Mouse (Mus musculus) bone marrow, adult 2 months (tissue): ENCODE measurements around the gene Gtf2a2. TPM values are rescaled to one million over a fixed set of nuclear protein-coding genes. Genes with fewer than 3 reads are reported as not detected.

ENCODE experiments used
- H3K27ac ChIP-seq: fragments of 200-500 bp; 2 replicates; pipeline ENCODE4 v1.5.1; 2012; ENCODE audit warnings: low read depth, mild to moderate bottlenecking, control low read depth, inconsistent platforms, low read length; ENCODE audit not compliant: control insufficient read depth, poor library complexity, insufficient read depth
- H3K4me1 ChIP-seq: fragments of 200-500 bp; 2 replicates; pipeline ENCODE4 v1.6.1; 2011; ENCODE audit warnings: low read length; ENCODE audit not compliant: control insufficient read depth, insufficient read depth
- H3K4me3 ChIP-seq: fragments of 200-500 bp; replicated peaks from 2 replicates; pipeline ENCODE3; 2011; ENCODE audit warnings: mild to moderate bottlenecking, low read depth, low read length, control low read depth; ENCODE audit not compliant: control insufficient read depth
- CTCF ChIP-seq: fragments of 200-500 bp; IDR thresholded peaks from 2 replicates; pipeline ENCODE4 v1.5.1; 2011; ENCODE audit warnings: low read length, control low read depth; ENCODE audit not compliant: control insufficient read depth, insufficient read depth
- POLR2A ChIP-seq: fragments of 200-500 bp; IDR thresholded peaks from 2 replicates; pipeline ENCODE4 v1.6.1; 2011; ENCODE audit warnings: low read depth, mild to moderate bottlenecking, control low read depth, low read length, borderline replicate concordance; ENCODE audit not compliant: control insufficient read depth
- WGBS: fragments of 180-500 bp; shearing (Covaris S2); methylation state at CpG from one replicate; pipeline ENCODE4 v1.1.7; 2018; 5-methylcytosine and 5-hydroxymethylcytosine counted together
- polyA plus RNA-seq: library from polyadenylated mRNA; stranded (reverse); fragments of >200 nt; gene quantifications from 2 replicates; pipeline ENCODE4 v1.2.4, GENCODE M21; 2011; ENCODE audit warnings: low replicate concordance; ENCODE audit not compliant: missing spikeins, insufficient read depth, insufficient read length

The Gtf2a2 gene
- polyA plus RNA-seq, result 71.1 and 78.5 TPM in 2 replicates

GRCm38 (mm10) chr9:70012408-70012901 is at the start of gene Gtf2a2:
Gene Gtf2a2 (plus strand): TSS chr9:70012550.
- peak within 1 kb of the TSS; percentile 98 for H3K27ac ChIP-seq
- H3K4me1 ChIP-seq, result no peaks in the 10 kb centered on the region; the same call in 1 of the 2 replicates
- peak; percentile 68; the same call in 1 of the 2 replicates for TF ChIP-seq POLR2A
- TF ChIP-seq CTCF, result no peak
- WGBS, result under 1% methylated on average over 56 of the region's 57 CpGs
- peak within 1 kb of the TSS; percentile 96 for H3K4me3 ChIP-seq

- Histone ChIP-seq H3K4me1 (no peaks in the 10 kb centered on the region), H3K4me3 (no peak overlapping the region), H3K27ac (no peak overlapping the region)
- 56% methylated on average over 3 of the region's 3 CpGs for WGBS
- TF ChIP-seq POLR2A (no peak), CTCF (no peak)
Observed at GRCm38 (mm10) chr9:69964370-69964769, 48.0 kb upstream of the Gtf2a2 start.

- TF ChIP-seq CTCF (no peak), POLR2A (no peak)
- Histone ChIP-seq H3K27ac (no peak overlapping the region), H3K4me3 (no peak overlapping the region), H3K4me1 (no peaks in the 10 kb centered on the region; the same call in 1 of the 2 replicates)
- WGBS, result 65% methylated on average over 1 of the region's 1 CpGs
Observed at GRCm38 (mm10) chr9:69985526-69985925, 26.8 kb upstream of the Gtf2a2 start.

GRCm38 (mm10) chr9:69986063-69986462 is 26.3 kb upstream of the Gtf2a2 start:
- H3K4me3 ChIP-seq, result no peak overlapping the region
- no peak overlapping the region for H3K27ac ChIP-seq
- WGBS, result 86% methylated on average over 10 of the region's 10 CpGs
- no peaks in the 10 kb centered on the region; the same call in 1 of the 2 replicates for H3K4me1 ChIP-seq
- no peak for TF ChIP-seq CTCF
- TF ChIP-seq POLR2A, result no peak

GRCm38 (mm10) chr9:69986571-69986970 is 25.8 kb upstream of the Gtf2a2 start:
- H3K27ac ChIP-seq, result no peak overlapping the region
- H3K4me1 ChIP-seq, result no peaks in the 10 kb centered on the region; the same call in 1 of the 2 replicates
- 80% methylated on average over 5 of the region's 5 CpGs for whole genome bisulfite sequencing
- TF ChIP-seq CTCF (no peak), POLR2A (no peak)
- no peak overlapping the region for H3K4me3 ChIP-seq

- H3K4me1 ChIP-seq, result no peaks in the 10 kb centered on the region; the same call in 1 of the 2 replicates
- 0% methylated on average over 3 of the region's 3 CpGs for WGBS
Observed at GRCm38 (mm10) chr9:69987579-69987978, 24.8 kb upstream of the Gtf2a2 start.

GRCm38 (mm10) chr9:69988706-69989302 is 23.5 kb upstream of the Gtf2a2 start:
- Histone ChIP-seq H3K4me1 (no peaks in the 10 kb centered on the region; the same call in none of the 2 replicates), H3K4me3 (peak overlapping the region; percentile 81), H3K27ac (peak overlapping the region; percentile 99)
- TF ChIP-seq CTCF, result no peak
- no peak for TF ChIP-seq POLR2A
- 26% methylated on average over 16 of the region's 16 CpGs for WGBS

More at GRCm38 (mm10) chr9:69987579-69987978, 24.8 kb upstream of the Gtf2a2 start:
- Histone ChIP-seq H3K27ac (no peak overlapping the region), H3K4me3 (no peak overlapping the region)
- TF ChIP-seq POLR2A (no peak), CTCF (no peak)

GRCm38 (mm10) chr9:69989303-69990121 is 22.8 kb upstream of the Gtf2a2 start, which contains the start of gene Bnip2:
Gene Bnip2 (plus strand): TSS chr9:69989466.
- Histone ChIP-seq H3K4me3 (peak within 1 kb of the TSS; percentile 81), H3K27ac (peak within 1 kb of the TSS; percentile 99), H3K4me1 (no peaks in the 10 kb centered on the region; the same call in none of the 2 replicates)
- TF ChIP-seq CTCF (no peak), POLR2A (peak; percentile 61)
- WGBS, result under 1% methylated on average over 76 of the region's 76 CpGs
